Mouse (Mus musculus): ENCODE measurements at regions not wholly inside any gene's neighbourhood (a gene's known extent, or its start where the extent isn't known, plus 50 kb on each side); places are given as distances from the start of the nearest gene placed in this dataset.

DNA sequence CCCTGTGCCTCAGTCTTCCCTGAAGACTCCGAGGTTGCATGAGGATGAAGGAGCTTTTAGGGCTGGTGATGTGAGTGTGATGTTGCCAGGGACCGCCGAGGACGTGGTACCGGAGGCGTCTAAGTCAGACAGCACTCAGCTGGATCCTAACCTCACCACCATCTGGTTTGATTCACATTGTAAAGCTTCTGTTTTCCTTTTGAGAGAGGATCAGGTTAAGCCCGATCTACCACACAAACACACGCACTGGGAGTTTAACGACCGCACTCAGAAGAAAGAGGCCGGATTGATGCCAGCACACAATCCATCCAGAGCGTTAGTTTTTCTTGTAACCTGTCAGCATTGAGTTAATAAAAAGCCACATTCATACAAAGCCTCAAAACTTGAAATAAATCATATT lies 371.9 kb downstream of the Cog6 start:
- no peak for TF ChIP-seq CTCF (IDR thresholded peaks at IDR 0.05; ENCODE audit: low read depth, low read length)
- TF ChIP-seq POLR2A (IDR thresholded peaks at IDR 0.05; ENCODE audit: borderline replicate concordance, low read depth, low read length) = no peak

Data from bone marrow macrophage, adult 2 months (primary cell).